Mouse (Mus musculus) liver, postnatal 0 days (tissue): ENCODE results near the gene Hoxb6. TPM values are rescaled to one million over a fixed set of nuclear protein-coding genes. Genes with fewer than 3 reads are reported as not detected.

ENCODE experiments used
- ATAC-seq: fragments of 200-750 bp; cut with Nextera tagmentation; 2 replicates; pipeline ENCODE4 v1.8.0; 2017; ENCODE audit warnings: mild to moderate bottlenecking, moderate library complexity
- DNase-seq: peaks from one replicate; pipeline ENCODE4 v3.0.0-alpha.2; 2016
- H3K27ac ChIP-seq: fragments of 300-500 bp; sonication (generic); 2 replicates; pipeline ENCODE4 v1.5.1; 2014; ENCODE audit warnings: antibody characterized with exemption, moderate library complexity, mild to moderate bottlenecking, low read depth
- H3K27me3 ChIP-seq: fragments of 300-500 bp; sonication (generic); 2 replicates; pipeline ENCODE4 v1.6.1; 2014; ENCODE audit warnings: low read length, control low read depth, mixed read lengths; ENCODE audit not compliant: insufficient read depth
- H3K36me3 ChIP-seq: fragments of 300-500 bp; sonication (generic); replicated peaks from 2 replicates; pipeline ENCODE4 v1.6.1; 2014; ENCODE audit warnings: mild to moderate bottlenecking, control low read depth, low read length, moderate library complexity, mixed read lengths; ENCODE audit not compliant: insufficient read depth
- H3K4me1 ChIP-seq: fragments of 300-500 bp; sonication (generic); 2 replicates; pipeline ENCODE4 v1.6.1; 2014; ENCODE audit warnings: antibody characterized with exemption, mild to moderate bottlenecking, control low read depth; ENCODE audit not compliant: insufficient read depth
- H3K4me2 ChIP-seq: fragments of 300-500 bp; sonication (generic); 2 replicates; pipeline ENCODE4 v1.6.1; 2014; ENCODE audit warnings: low read depth, mild to moderate bottlenecking, low read length, moderate library complexity, mixed read lengths
- H3K4me3 ChIP-seq: fragments of 300-500 bp; sonication (generic); 2 replicates; pipeline ENCODE4 v1.5.1; 2014; ENCODE audit warnings: low read depth, low read length
- H3K9ac ChIP-seq: fragments of 300-500 bp; sonication (generic); replicated peaks from 2 replicates; pipeline ENCODE4 v1.6.1; 2014; ENCODE audit warnings: mild to moderate bottlenecking, moderate library complexity
- H3K9me3 ChIP-seq: fragments of 300-500 bp; sonication (generic); 2 replicates; pipeline ENCODE4 v1.6.1; 2016; ENCODE audit warnings: mild to moderate bottlenecking, control low read depth, low read length, mixed read lengths
- CTCF ChIP-seq: sonication (generic); IDR thresholded peaks from 2 replicates; pipeline ENCODE4 v1.5.1; 2016; ENCODE audit warnings: antibody characterized with exemption, low read depth
- EP300 ChIP-seq: IDR thresholded peaks from 2 replicates; pipeline ENCODE4 v1.6.1; 2016; ENCODE audit warnings: antibody characterized with exemption, low read depth, mild to moderate bottlenecking
- WGBS: fragments of 180-500 bp; shearing (Covaris S2); extraction: QIAGEN DNeasy Blood & Tissue Kit; methylation state at CpG from one replicate; pipeline ENCODE4 v1.1.7; 2014; ENCODE audit not compliant: insufficient replicate concordance; 5-methylcytosine and 5-hydroxymethylcytosine counted together
- microRNA counts: library from miRNA; unstranded; fragments of <30 nt; microRNA quantifications from one replicate; lab custom pipeline; 2015
- microRNA-seq: library from miRNA; unstranded; fragments of <30 nt; microRNA quantifications from one replicate; pipeline ENCODE4, GENCODE M21; 2016
- polyA plus RNA-seq: library from polyadenylated mRNA; unstranded; fragments of >200 nt; fragmentation: Nextera tagmentation; extraction: Ambion mirVana; gene quantifications from 2 replicates; pipeline ENCODE4 v1.2.1, GENCODE M21; 2015

Hoxb6 gene
- polyA plus RNA-seq, 1 experiment from 2014 or later: not detected

GRCm38 (mm10) chr11:96350791-96351190 is 58.5 kb downstream of the Hoxb6 start:
- TF ChIP-seq EP300 (no peak), CTCF (no peak)
- no peaks in the 10 kb centered on the region for H3K4me1 ChIP-seq
- H3K27ac ChIP-seq: no peak overlapping the region
- no peak overlapping the region for H3K9ac ChIP-seq
- WGBS: 79% methylated on average over 2 of the region's 2 CpGs
- no peak overlapping the region for H3K4me2 ChIP-seq
- no peaks in the 10 kb centered on the region for H3K36me3 ChIP-seq
- H3K27me3 ChIP-seq: peaks cover 90% of the 10 kb centered on the region
- H3K9me3 ChIP-seq: no peaks in the 10 kb centered on the region
- no peak overlapping the region for H3K4me3 ChIP-seq
- ATAC-seq (no peak), DNase-seq (no peak)

MicroRNA genes within 50 kb of the gene (microRNA counts, 519-probe panel; counts per million panel counts)
- microRNA mmu-miR-10a (lab: Ali Mortazavi, UCI) (4,464 counts per million, percentile 51 among the panel's probes with 10 or more counts), microRNA mmu-miR-196a (lab: Ali Mortazavi, UCI) (not detected)

Small RNAs within 50 kb of the gene (microRNA-seq; reads per million reads assigned to microRNA genes)
- gene Mir10a (6,191 reads per million, percentile 89 among the genes with 10 or more reads in this experiment), gene Mir196a-1 (not detected)

Other genes with a start within 250 kb of the Hoxb6 start
- gene Ube2z, start 227.1 kb upstream of the Hoxb6 start, polyA plus RNA-seq: 11.5 and 12.3 TPM in 2 replicates
- 781 and 849 TPM in 2 replicates for gene Atp5g1, start 216.8 kb upstream of the Hoxb6 start, polyA plus RNA-seq
- gene Calcoco2, start 180.5 kb upstream of the Hoxb6 start, polyA plus RNA-seq: not detected in 2 replicates
- not detected in 2 replicates for gene Ttll6, start 158.7 kb upstream of the Hoxb6 start, polyA plus RNA-seq
- gene Hoxb13, start 98.2 kb upstream of the Hoxb6 start, polyA plus RNA-seq: not detected in 2 replicates
- gene Hoxb9, start 21.0 kb upstream of the Hoxb6 start, polyA plus RNA-seq: not detected in 2 replicates
- not detected in 2 replicates for gene Hoxb8, start 10.6 kb upstream of the Hoxb6 start, polyA plus RNA-seq
- gene Hoxb7, start 5.9 kb upstream of the Hoxb6 start, polyA plus RNA-seq: 0.27 and 0.51 TPM in 2 replicates
- gene Hoxb5, start 10.9 kb downstream of the Hoxb6 start, polyA plus RNA-seq: 0.75 and 0.91 TPM in 2 replicates
- 0.22 and 0.27 TPM in 2 replicates for gene Hoxb4, start 25.8 kb downstream of the Hoxb6 start, polyA plus RNA-seq
- gene Hoxb3, start 30.9 kb downstream of the Hoxb6 start, polyA plus RNA-seq: 0.19 and 0.26 TPM in 2 replicates
- gene Hoxb2, start 58.0 kb downstream of the Hoxb6 start, polyA plus RNA-seq: 0.67 and 1.1 TPM in 2 replicates
- not detected in 2 replicates for gene Hoxb1, start 73.3 kb downstream of the Hoxb6 start, polyA plus RNA-seq
- gene Skap1, start 172.1 kb downstream of the Hoxb6 start, polyA plus RNA-seq: 0.35 and 0.45 TPM in 2 replicates